Mouse (Mus musculus) monocyte, adult 2 months (primary cell): ENCODE measurements around the gene Baz2a.
"Not testable (repeated sequence)": the region's sequence is repeated elsewhere in the genome, so short reads cannot be mapped to it uniquely, and the experiment has no call there.

Experiments used
- DNase-seq, 2 experiments: peaks; one replicate each; pipeline ENCODE4 v3.0.0; 2022; ENCODE audit warnings: low spot score in 2 of 2, low read depth in 1 of 2

The Baz2a gene

GRCm38 (mm10) chr10:128111227-128111626, 19.9 kb downstream of the Baz2a start:
- no peak for DNase-seq

- DNase-seq = no peak
Measured at GRCm38 (mm10) chr10:128123833-128124232, 32.5 kb downstream of the Baz2a start.

GRCm38 (mm10) chr10:128124831-128125230, 33.5 kb downstream of the Baz2a start:
- no peak for DNase-seq

GRCm38 (mm10) chr10:128125951-128126350, 34.6 kb downstream of the Baz2a start:
- no peak for DNase-seq

GRCm38 (mm10) chr10:128127497-128127896, 36.1 kb downstream of the Baz2a start:
- DNase-seq = no peak

- no peak for DNase-seq
Measured at GRCm38 (mm10) chr10:128128143-128128542, 36.8 kb downstream of the Baz2a start.

- peak; percentile 58 for DNase-seq
Measured at GRCm38 (mm10) chr10:128131297-128131696, 39.9 kb downstream of the Baz2a start.

GRCm38 (mm10) chr10:128131812-128132211, 40.4 kb downstream of the Baz2a start:
- no peak for DNase-seq

GRCm38 (mm10) chr10:128133650-128134332, 42.4 kb downstream of the Baz2a start:
- DNase-seq = no peak

- DNase-seq = no peak
Measured at GRCm38 (mm10) chr10:128135374-128135773, 44.0 kb downstream of the Baz2a start.

GRCm38 (mm10) chr10:128140236-128140952, 49.0 kb downstream of the Baz2a start:
- peak in 1 of 2 experiments; percentile 38 for DNase-seq

GRCm38 (mm10) chr10:128142165-128142564, 50.8 kb downstream of the Baz2a start:
- DNase-seq = no peak

GRCm38 (mm10) chr10:128143659-128144058, 52.3 kb downstream of the Baz2a start:
- no peak for DNase-seq

GRCm38 (mm10) chr10:128144961-128145360, 53.6 kb downstream of the Baz2a start:
- DNase-seq = no peak

GRCm38 (mm10) chr10:128148789-128149365, 57.5 kb downstream of the Baz2a start:
- no peak for DNase-seq

GRCm38 (mm10) chr10:128149592-128149991, 58.2 kb downstream of the Baz2a start:
- DNase-seq = peak in 1 of 2 experiments; percentile 10

GRCm38 (mm10) chr10:128150941-128151340, 59.6 kb downstream of the Baz2a start:
- DNase-seq = no peak

GRCm38 (mm10) chr10:128153978-128154377, 62.6 kb downstream of the Baz2a start:
- DNase-seq = no peak

GRCm38 (mm10) chr10:128165726-128166125, 74.3 kb downstream of the Baz2a start:
- not testable (repeated sequence) for DNase-seq

- no peak for DNase-seq
Measured at GRCm38 (mm10) chr10:128167091-128167490, 75.7 kb downstream of the Baz2a start.

- DNase-seq = not testable (repeated sequence)
Measured at GRCm38 (mm10) chr10:128171348-128171747, 80.0 kb downstream of the Baz2a start.

GRCm38 (mm10) chr10:128175302-128175701, 83.9 kb downstream of the Baz2a start:
- DNase-seq = no peak
